Mouse (Mus musculus) hindbrain, embryonic 12.5 days (tissue): ENCODE data around the gene Gm49320. TPM values are rescaled to one million over a fixed set of nuclear protein-coding genes. Genes with fewer than 3 reads are reported as not detected.

ENCODE experiments used
- ATAC-seq: fragments of 200-750 bp; cut with Nextera tagmentation; 2 replicates; pipeline ENCODE4 v1.8.0; 2017; ENCODE audit warnings: moderate TSS enrichment; ENCODE audit not compliant: low FRiP score
- H3K27ac ChIP-seq: fragments of 300-500 bp; sonication (generic); 2 replicates; pipeline ENCODE4 v1.5.1; 2016; ENCODE audit warnings: mild to moderate bottlenecking
- H3K27me3 ChIP-seq: fragments of 300-500 bp; sonication (generic); 2 replicates; pipeline ENCODE4 v1.6.1; 2016; ENCODE audit warnings: mild to moderate bottlenecking
- H3K36me3 ChIP-seq: fragments of 300-500 bp; sonication (generic); 2 replicates; pipeline ENCODE4 v1.6.1; 2016; ENCODE audit warnings: mild to moderate bottlenecking
- H3K4me1 ChIP-seq: fragments of 300-500 bp; sonication (generic); 2 replicates; pipeline ENCODE4 v1.6.1; 2016
- H3K4me2 ChIP-seq: fragments of 300-500 bp; sonication (generic); replicated peaks from 2 replicates; pipeline ENCODE4 v1.6.1; 2016; ENCODE audit warnings: mild to moderate bottlenecking
- H3K4me3 ChIP-seq: fragments of 300-500 bp; sonication (generic); 2 replicates; pipeline ENCODE4 v1.5.1; 2016; ENCODE audit warnings: mild to moderate bottlenecking
- H3K9ac ChIP-seq: fragments of 300-500 bp; sonication (generic); 2 replicates; pipeline ENCODE4 v1.6.1; 2016; ENCODE audit warnings: mild to moderate bottlenecking, moderate library complexity
- H3K9me3 ChIP-seq: fragments of 300-500 bp; sonication (generic); replicated peaks from 2 replicates; pipeline ENCODE4 v1.6.1; 2016; ENCODE audit warnings: mild to moderate bottlenecking
- WGBS: fragments of 180-500 bp; shearing (Covaris S2); methylation state at CpG from one replicate; pipeline ENCODE4 v1.1.7; 2016; 5-methylcytosine and 5-hydroxymethylcytosine counted together
- polyA plus RNA-seq: library from polyadenylated mRNA; unstranded; fragments of >200 nt; fragmentation: Nextera tagmentation; extraction: Ambion mirVana; gene quantifications from 2 replicates; pipeline ENCODE4 v1.2.1, GENCODE M21; 2016

Gm49320 gene
- 1.4 and 2.0 TPM in 2 replicates for polyA plus RNA-seq

DNA sequence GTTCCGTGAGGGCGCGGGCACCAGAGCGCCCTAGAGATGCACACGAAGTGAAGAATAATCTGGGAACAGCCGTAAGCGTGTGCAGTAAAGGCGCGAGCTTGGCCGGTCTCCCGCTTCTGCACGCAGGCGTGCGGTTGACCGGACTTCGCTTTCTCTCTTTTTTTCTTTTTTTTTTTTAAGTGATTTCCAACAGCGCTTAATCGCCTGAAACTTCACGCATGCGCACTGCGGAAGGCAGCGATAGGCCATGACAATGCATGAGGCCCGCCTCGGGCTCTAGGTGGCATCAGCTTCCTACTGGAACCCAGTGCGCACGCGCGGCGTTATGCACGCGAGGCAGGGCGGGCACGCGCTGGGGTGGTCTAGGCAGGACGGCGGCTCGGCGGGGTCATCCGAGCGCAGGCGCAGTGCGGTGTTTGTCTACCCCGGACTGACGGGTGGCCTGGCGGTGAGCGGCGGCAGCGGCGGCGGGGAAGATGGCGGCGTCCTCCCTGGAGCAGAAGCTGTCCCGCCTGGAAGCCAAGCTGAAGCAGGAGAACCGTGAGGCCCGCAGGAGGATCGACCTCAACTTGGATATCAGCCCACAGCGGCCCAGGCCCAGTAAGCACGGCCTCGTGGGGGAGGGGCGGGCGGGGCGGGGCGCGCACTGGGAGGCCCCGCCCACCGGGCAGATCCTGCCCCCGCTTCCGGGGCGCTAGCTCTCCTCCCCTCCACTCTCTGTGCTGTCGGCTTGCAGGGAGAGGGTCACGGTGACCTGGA is at the start of gene Gm49320, which contains the start of gene Map2k7:
Gene Gm49320, plus strand, starts transcription at position 432 of the 759 bp plus-strand sequence.
Gene Map2k7, plus strand, starts transcription at position 307 of the 759 bp plus-strand sequence.
- ATAC-seq = peak; percentile 93
- Histone ChIP-seq H3K27me3 (0 out of 2 replicates have a peak, but pooled peaks cover 4% of the 10 kb centered on the region), H3K4me1 (peaks cover 25% of the 10 kb centered on the region), H3K36me3 (peaks cover 26% of the 10 kb centered on the region), H3K4me3 (peak within 1 kb of the TSS; percentile 81), H3K9ac (peak within 1 kb of the TSS; percentile 83), H3K27ac (peak within 1 kb of the TSS; percentile 92), H3K4me2 (peak within 1 kb of the TSS; percentile 85), H3K9me3 (no peaks in the 10 kb centered on the region)
- under 1% methylated on average over 56 of the region's 71 CpGs for WGBS

DNA sequence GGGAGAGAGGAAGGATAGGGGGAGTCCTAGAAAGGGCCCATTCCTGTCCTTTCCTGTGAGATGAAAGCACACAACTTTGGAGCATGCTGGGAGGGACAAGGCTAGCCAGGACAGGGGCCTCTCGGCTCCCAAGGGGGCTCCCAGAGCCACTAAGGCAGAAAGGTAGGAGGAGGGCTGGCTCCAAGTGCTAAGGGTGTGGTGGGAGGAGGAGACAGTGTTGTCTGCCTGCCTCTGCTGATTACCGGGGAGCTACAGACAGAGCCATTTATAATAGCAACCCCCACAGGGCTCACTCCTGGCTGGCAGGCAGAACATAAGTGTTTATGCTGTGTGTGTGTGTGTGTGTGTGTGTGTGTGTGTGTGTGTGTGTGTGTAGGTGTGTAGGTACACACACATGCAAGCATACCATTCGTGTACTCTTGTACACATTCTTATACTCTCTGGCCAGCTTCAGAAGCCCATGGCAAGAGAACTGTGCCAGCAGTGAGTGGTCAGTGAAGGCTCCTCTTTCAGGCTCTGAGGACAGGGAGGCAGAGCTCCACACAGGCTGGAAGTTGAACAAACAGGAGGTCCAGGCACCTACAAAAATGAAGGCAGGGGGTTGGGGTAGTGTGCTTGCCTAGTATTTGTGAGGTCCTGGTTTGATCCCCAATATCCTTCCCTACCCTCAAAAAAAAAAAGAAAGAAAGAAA is 49.5 kb upstream of the Gm49320 start:
- WGBS = 30% methylated on average over 3 of the region's 3 CpGs
- Histone ChIP-seq H3K4me2 (no peak overlapping the region), H3K9ac (no peak overlapping the region), H3K4me1 (peaks cover 18% of the 10 kb centered on the region), H3K4me3 (no peak overlapping the region), H3K27ac (no peak overlapping the region), H3K9me3 (no peaks in the 10 kb centered on the region), H3K36me3 (peaks cover 65% of the 10 kb centered on the region), H3K27me3 (no peaks in the 10 kb centered on the region)
- no peak for ATAC-seq

GRCm38 (mm10) chr8:4192305-4192704 is 46.4 kb upstream of the Gm49320 start:
- H3K9ac ChIP-seq = no peak overlapping the region
- WGBS = 37% methylated on average over 5 of the region's 5 CpGs

GRCm38 (mm10) chr8:4192807-4193587 is 45.7 kb upstream of the Gm49320 start:
- H3K36me3 ChIP-seq = peaks cover 43% of the 10 kb centered on the region
- 0 out of 2 replicates have a peak overlapping the region, but pooled peaks have one; percentile 15 for H3K9ac ChIP-seq

More at GRCm38 (mm10) chr8:4192305-4192704, 46.4 kb upstream of the Gm49320 start:
- H3K4me3 ChIP-seq = no peak overlapping the region
- peaks cover 50% of the 10 kb centered on the region for H3K36me3 ChIP-seq
- H3K9me3 ChIP-seq = no peaks in the 10 kb centered on the region
- peak overlapping the region; percentile 81 for H3K27ac ChIP-seq
- H3K4me1 ChIP-seq = peaks cover 18% of the 10 kb centered on the region
- no peak overlapping the region for H3K4me2 ChIP-seq
- ATAC-seq = peak; percentile 74
- H3K27me3 ChIP-seq = no peaks in the 10 kb centered on the region

GRCm38 (mm10) chr8:4193588-4193894 is 45.1 kb upstream of the Gm49320 start:
- peaks cover 37% of the 10 kb centered on the region for H3K36me3 ChIP-seq
- H3K4me1 ChIP-seq = peaks cover 18% of the 10 kb centered on the region
- no peaks in the 10 kb centered on the region for H3K9me3 ChIP-seq
- H3K27me3 ChIP-seq = no peaks in the 10 kb centered on the region
- no peak overlapping the region for H3K4me3 ChIP-seq
- H3K4me2 ChIP-seq = 0 out of 2 replicates have a peak overlapping the region, but pooled peaks have one; percentile 23
- ATAC-seq = peak; percentile 8; the same call in 1 of the 2 replicates
- peak overlapping the region; percentile 81; the same call in 1 of the 2 replicates for H3K27ac ChIP-seq
- WGBS = 54% methylated on average over 7 of the region's 7 CpGs
- H3K9ac ChIP-seq = no peak overlapping the region

More at GRCm38 (mm10) chr8:4192807-4193587, 45.7 kb upstream of the Gm49320 start:
- Histone ChIP-seq H3K9me3 (no peaks in the 10 kb centered on the region), H3K27me3 (no peaks in the 10 kb centered on the region), H3K4me1 (peaks cover 18% of the 10 kb centered on the region), H3K4me2 (0 out of 2 replicates have a peak overlapping the region, but pooled peaks have one; percentile 23), H3K4me3 (no peak overlapping the region), H3K27ac (peak overlapping the region; percentile 81)
- peak; percentile 81 for ATAC-seq
- 4% methylated on average over 18 of the region's 18 CpGs for WGBS

DNA sequence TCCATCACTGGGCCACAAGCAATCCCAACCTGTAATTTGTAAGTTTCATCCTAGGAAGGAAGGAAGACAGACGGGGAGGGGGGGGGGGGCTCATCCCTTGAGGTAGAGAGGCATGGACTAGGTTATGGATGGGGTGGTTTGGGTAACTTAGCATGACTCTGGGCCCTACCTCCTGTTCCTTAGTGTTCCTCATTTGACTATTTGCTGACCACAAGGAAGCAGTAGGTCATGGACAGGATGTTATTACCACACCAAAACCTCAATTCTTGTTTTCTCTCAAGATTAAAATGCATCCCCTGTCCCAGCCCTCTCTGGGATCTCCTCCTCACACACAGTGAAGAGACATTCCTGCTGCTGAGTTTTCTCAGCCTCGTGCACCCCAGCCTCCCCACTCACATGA is 37.3 kb upstream of the Gm49320 start:
- no peak overlapping the region for H3K4me3 ChIP-seq
- WGBS = 58% methylated on average over 2 of the region's 2 CpGs
- H3K9me3 ChIP-seq = no peaks in the 10 kb centered on the region
- H3K4me2 ChIP-seq = no peak overlapping the region
- H3K27ac ChIP-seq = no peak overlapping the region
- no peak overlapping the region for H3K9ac ChIP-seq
- peaks cover 56% of the 10 kb centered on the region for H3K36me3 ChIP-seq
- H3K4me1 ChIP-seq = peaks cover 6% of the 10 kb centered on the region
- H3K27me3 ChIP-seq = peaks cover 34% of the 10 kb centered on the region
- no peak for ATAC-seq

DNA sequence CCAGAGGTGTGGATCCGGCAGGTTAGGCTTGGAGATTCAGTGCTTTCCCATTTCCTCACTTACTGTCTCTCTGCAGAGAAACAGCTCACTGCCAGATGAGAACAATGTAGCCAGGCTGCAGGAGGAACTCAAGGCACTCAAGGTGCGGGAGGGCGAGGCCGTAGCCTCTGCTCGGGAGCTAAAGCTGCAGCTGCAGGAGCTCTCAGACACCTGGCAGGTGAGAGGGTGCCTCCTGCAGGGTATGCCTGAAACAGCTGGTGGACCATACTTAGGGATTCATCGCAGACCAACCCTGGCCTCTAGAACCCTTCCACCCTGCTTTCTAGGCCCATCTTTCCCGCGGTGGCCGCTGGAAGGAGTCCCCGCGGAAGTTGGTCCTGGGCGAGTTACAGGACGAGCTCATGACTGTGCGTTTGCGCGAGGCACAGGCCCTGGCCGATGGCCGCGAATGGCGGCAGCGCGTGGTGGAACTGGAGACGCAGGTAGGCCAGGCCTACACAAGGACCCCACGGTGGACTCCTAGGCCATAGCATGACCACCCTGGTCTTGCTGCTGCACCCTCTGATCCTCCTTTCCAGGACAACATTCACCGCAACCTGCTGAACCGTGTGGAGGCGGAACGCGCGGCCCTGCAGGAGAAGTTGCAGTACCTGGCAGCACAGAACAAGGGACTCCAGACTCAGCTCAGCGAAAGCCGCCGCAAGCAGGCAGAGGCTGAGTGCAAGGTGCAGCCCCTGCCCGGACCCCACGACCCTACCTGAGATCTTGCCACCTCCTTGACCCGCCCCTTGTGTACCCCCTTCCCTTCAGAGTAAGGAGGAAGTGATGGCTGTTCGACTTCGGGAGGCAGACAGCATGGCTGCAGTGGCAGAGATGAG is 33.2 kb upstream of the Gm49320 start:
- Histone ChIP-seq H3K4me2 (no peak overlapping the region), H3K9me3 (no peaks in the 10 kb centered on the region), H3K9ac (no peak overlapping the region), H3K36me3 (peaks cover 78% of the 10 kb centered on the region), H3K27ac (no peak overlapping the region), H3K27me3 (peaks cover 48% of the 10 kb centered on the region), H3K4me3 (no peak overlapping the region), H3K4me1 (peaks cover 19% of the 10 kb centered on the region)
- no peak for ATAC-seq
- WGBS = 17% methylated on average over 38 of the region's 38 CpGs

- 12% methylated on average over 44 of the region's 44 CpGs for WGBS
- Histone ChIP-seq H3K36me3 (peaks cover 79% of the 10 kb centered on the region), H3K4me2 (0 out of 2 replicates have a peak overlapping the region, but pooled peaks have one; percentile 4), H3K9me3 (no peaks in the 10 kb centered on the region), H3K9ac (peak overlapping the region; percentile 41), H3K4me1 (peaks cover 23% of the 10 kb centered on the region), H3K27ac (no peak overlapping the region), H3K27me3 (peaks cover 48% of the 10 kb centered on the region), H3K4me3 (no peak overlapping the region)
- ATAC-seq = no peak; the same call in 1 of the 2 replicates
These were observed 32.3 kb upstream of the Gm49320 start for GRCm38 (mm10) chr8:4206182-4207015.

DNA sequence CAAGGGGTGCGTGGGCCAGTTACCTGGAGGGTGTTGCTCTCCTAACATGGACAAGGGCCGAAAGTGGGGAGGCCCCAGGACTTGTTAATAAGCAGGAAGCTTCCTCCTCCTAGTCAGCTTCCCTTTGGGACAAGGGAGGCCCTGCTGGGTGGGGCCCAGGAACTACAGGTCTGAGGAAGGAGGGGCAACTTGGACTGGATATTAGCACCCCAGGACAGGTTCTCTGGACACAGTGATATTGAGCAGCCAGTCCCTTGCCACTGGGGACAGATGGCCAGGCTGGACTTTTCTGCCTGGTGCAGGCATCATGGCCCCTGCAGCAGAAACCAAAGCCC is 31.7 kb upstream of the Gm49320 start:
- Histone ChIP-seq H3K9me3 (no peaks in the 10 kb centered on the region), H3K4me3 (no peak overlapping the region), H3K4me1 (peaks cover 23% of the 10 kb centered on the region), H3K27ac (no peak overlapping the region), H3K36me3 (peaks cover 77% of the 10 kb centered on the region), H3K9ac (no peak overlapping the region), H3K27me3 (peaks cover 44% of the 10 kb centered on the region), H3K4me2 (0 out of 2 replicates have a peak overlapping the region, but pooled peaks have one; percentile 4)
- WGBS = 34% methylated on average over 2 of the region's 2 CpGs
- no peak for ATAC-seq

DNA sequence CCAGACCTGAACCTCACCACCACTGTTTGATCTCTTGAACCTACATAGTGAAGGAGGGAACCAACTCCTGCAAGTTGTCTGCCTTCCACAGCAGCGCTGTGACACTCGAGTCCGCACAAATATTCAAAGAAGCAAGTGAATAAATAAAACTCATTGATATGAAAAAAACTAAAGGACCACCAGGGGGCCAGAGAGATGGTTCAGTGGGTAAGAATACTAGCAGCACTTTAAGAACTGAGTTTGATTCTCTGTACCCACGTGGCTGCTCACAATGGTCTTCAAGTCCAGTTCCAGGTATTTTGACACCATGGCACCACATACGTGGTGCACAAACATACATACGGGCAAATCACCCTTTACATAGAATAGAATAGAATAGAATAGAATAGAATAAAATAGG is 27.6 kb upstream of the Gm49320 start:
- no peak overlapping the region for H3K4me2 ChIP-seq
- no peak overlapping the region for H3K27ac ChIP-seq
- 73% methylated on average over 6 of the region's 6 CpGs for WGBS
- H3K4me1 ChIP-seq = peaks cover 56% of the 10 kb centered on the region
- no peak overlapping the region for H3K4me3 ChIP-seq
- no peak overlapping the region for H3K9ac ChIP-seq
- H3K36me3 ChIP-seq = peaks cover 53% of the 10 kb centered on the region
- H3K27me3 ChIP-seq = peaks cover 26% of the 10 kb centered on the region
- H3K9me3 ChIP-seq = no peaks in the 10 kb centered on the region
- ATAC-seq = no peak
